Mouse (Mus musculus) natural killer cell, adult 2 months (primary cell): Measurements from ENCODE around the gene Ddx56.
"Not testable (repeated sequence)": the region's sequence is repeated elsewhere in the genome, so short reads cannot be mapped to it uniquely, and the experiment has no call there.

Experiments used
- DNase-seq, 2 experiments: peaks; one replicate each; pipeline ENCODE4 v3.0.0; 2022; ENCODE audit warnings: low spot score in 2 of 2

The Ddx56 gene

GRCm38 (mm10) chr11:6261434-6262082 is 6.0 kb downstream of the Ddx56 start:
- peak; percentile 41 to 65 for DNase-seq

- DNase-seq: no peak
Observed at GRCm38 (mm10) chr11:6259413-6259812, 8.2 kb downstream of the Ddx56 start.

GRCm38 (mm10) chr11:6256490-6257072 is 11.0 kb downstream of the Ddx56 start:
- DNase-seq: no peak

GRCm38 (mm10) chr11:6254602-6255001 is 13.0 kb downstream of the Ddx56 start:
- not testable (repeated sequence) for DNase-seq

GRCm38 (mm10) chr11:6252824-6253223 is 14.7 kb downstream of the Ddx56 start:
- no peak for DNase-seq

GRCm38 (mm10) chr11:6252248-6252647 is 15.3 kb downstream of the Ddx56 start:
- DNase-seq: no peak

GRCm38 (mm10) chr11:6244707-6245106 is 22.9 kb downstream of the Ddx56 start:
- no peak for DNase-seq

- no peak for DNase-seq
Observed at GRCm38 (mm10) chr11:6233025-6233424, 34.5 kb downstream of the Ddx56 start.

GRCm38 (mm10) chr11:6230012-6230411 is 37.6 kb downstream of the Ddx56 start, which contains the start of gene Npc1l1:
TSS of gene Npc1l1 (minus strand) at chr11:6230143.
- DNase-seq: no peak

- DNase-seq: no peak
Observed at GRCm38 (mm10) chr11:6224541-6225229, 42.9 kb downstream of the Ddx56 start.

- no peak for DNase-seq
Observed at GRCm38 (mm10) chr11:6222187-6222586, 45.4 kb downstream of the Ddx56 start.

GRCm38 (mm10) chr11:6219967-6220366 is 47.6 kb downstream of the Ddx56 start:
- no peak for DNase-seq

GRCm38 (mm10) chr11:6218189-6218896 is 49.2 kb downstream of the Ddx56 start:
- DNase-seq: no peak

- DNase-seq: no peak
Observed at GRCm38 (mm10) chr11:6216834-6217233, 50.7 kb downstream of the Ddx56 start.
